Mouse (Mus musculus) embryonic facial prominence, embryonic 14.5 days (tissue): Measurements from ENCODE around the gene Flnb. TPM values are rescaled to one million over a fixed set of nuclear protein-coding genes. Genes with fewer than 3 reads are reported as not detected.
A peak's percentile ranks its signal among the peaks of the same experiment; 100 is the strongest.

Source experiments
- ATAC-seq: fragments of 200-750 bp; cut with Nextera tagmentation; 2 replicates; pipeline ENCODE4 v1.8.0; 2017; ENCODE audit warnings: low read depth, moderate number of reproducible peaks, moderate TSS enrichment
- DNase-seq: peaks from one replicate; pipeline ENCODE4 v3.0.0-alpha.2; 2015; ENCODE audit warnings: low spot score
- H3K27ac ChIP-seq: fragments of 300-500 bp; sonication (generic); replicated peaks from 2 replicates; pipeline ENCODE4 v1.5.1; 2014; ENCODE audit warnings: low read depth, mild to moderate bottlenecking, low read length, moderate library complexity
- H3K27me3 ChIP-seq: fragments of 300-500 bp; sonication (generic); replicated peaks from 2 replicates; pipeline ENCODE4 v1.6.1; 2014; ENCODE audit warnings: low read length; ENCODE audit not compliant: control insufficient read depth, insufficient read depth
- H3K36me3 ChIP-seq: fragments of 300-500 bp; sonication (generic); 2 replicates; pipeline ENCODE4 v1.6.1; 2014; ENCODE audit warnings: low read length, mixed read lengths; ENCODE audit not compliant: control insufficient read depth, insufficient read depth
- H3K4me1 ChIP-seq: fragments of 300-500 bp; sonication (generic); 2 replicates; pipeline ENCODE4 v1.6.1; 2014; ENCODE audit warnings: antibody characterized with exemption, low read length; ENCODE audit not compliant: control insufficient read depth, insufficient read depth
- H3K4me2 ChIP-seq: fragments of 300-500 bp; sonication (generic); 2 replicates; pipeline ENCODE4 v1.6.1; 2014; ENCODE audit warnings: low read depth, mild to moderate bottlenecking, low read length, moderate library complexity, mixed read lengths
- H3K4me3 ChIP-seq: fragments of 300-500 bp; sonication (generic); 2 replicates; pipeline ENCODE4 v1.5.1; 2014; ENCODE audit warnings: low read depth, mild to moderate bottlenecking, low read length
- H3K9ac ChIP-seq: fragments of 300-500 bp; sonication (generic); 2 replicates; pipeline ENCODE4 v1.6.1; 2014; ENCODE audit warnings: low read depth, mild to moderate bottlenecking, low read length, moderate library complexity, mixed read lengths
- H3K9me3 ChIP-seq: fragments of 300-500 bp; sonication (generic); 2 replicates; pipeline ENCODE4 v1.6.1; 2016; ENCODE audit warnings: low read length; ENCODE audit not compliant: control insufficient read depth
- WGBS: fragments of 180-500 bp; shearing (Covaris S2); extraction: QIAGEN DNeasy Blood & Tissue Kit; methylation state at CpG from one replicate; pipeline ENCODE4 v1.1.7; 2014; 5-methylcytosine and 5-hydroxymethylcytosine counted together
- polyA plus RNA-seq: library from polyadenylated mRNA; unstranded; fragments of >200 nt; fragmentation: Nextera tagmentation; extraction: Ambion mirVana; gene quantifications from 2 replicates; pipeline ENCODE4 v1.2.1, GENCODE M21; 2014

Flnb gene
- polyA plus RNA-seq, 1 experiment from 2014 or later, result 26.7 TPM

DNA sequence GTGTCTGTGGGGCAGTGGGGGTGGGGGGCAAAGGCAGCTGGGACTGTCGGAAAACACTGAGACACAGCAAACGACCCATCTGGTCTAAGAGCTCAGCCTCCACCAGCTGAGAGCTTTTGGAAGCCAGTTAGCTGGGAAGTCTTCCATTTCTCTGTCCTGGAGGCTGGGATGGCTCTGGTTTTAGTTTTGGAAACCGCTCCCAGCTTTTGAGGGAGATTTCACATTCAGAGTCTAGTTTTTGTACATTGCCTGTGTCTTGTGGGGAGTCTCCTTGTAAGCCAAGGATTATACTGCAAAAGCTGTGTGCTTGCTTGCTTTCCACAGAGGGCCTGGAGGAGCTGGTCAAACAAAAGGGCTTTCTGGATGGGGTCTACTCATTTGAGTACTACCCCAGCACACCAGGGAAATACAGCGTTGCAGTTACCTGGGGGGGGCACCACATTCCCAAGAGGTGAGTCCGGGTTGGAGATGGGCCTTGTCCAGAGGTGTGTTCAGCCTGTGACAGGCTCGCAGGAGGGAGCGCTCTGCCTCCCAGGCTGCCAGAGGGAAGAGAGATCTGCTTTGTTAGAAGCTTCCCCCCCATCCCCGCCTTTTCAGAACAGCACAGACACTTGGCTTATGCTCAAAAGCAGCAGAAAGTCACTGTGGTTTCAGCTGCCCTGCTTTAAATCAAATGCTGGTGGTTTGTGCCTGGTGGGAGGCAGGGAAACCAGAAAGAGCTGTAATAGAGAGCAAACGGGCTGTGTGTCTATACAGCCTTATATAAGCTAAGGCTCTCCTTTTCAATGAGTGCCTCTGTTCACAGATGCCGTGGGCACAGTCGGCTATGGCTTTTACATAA is 71.3 kb downstream of the Flnb start:
- Histone ChIP-seq H3K9me3 (no peaks in the 10 kb centered on the region), H3K36me3 (peaks cover 78% of the 10 kb centered on the region), H3K27ac (peak overlapping the region; percentile 94), H3K9ac (peak overlapping the region; percentile 47), H3K4me1 (peaks cover 29% of the 10 kb centered on the region), H3K4me3 (no peak overlapping the region), H3K27me3 (no peaks in the 10 kb centered on the region), H3K4me2 (peak overlapping the region; percentile 25)
- ATAC-seq (peak; percentile 85), DNase-seq (peak; percentile 94)
- WGBS, result 31% methylated on average over 9 of the region's 11 CpGs

- WGBS, result 67% methylated on average over 9 of the region's 9 CpGs
- Histone ChIP-seq H3K27ac (peak overlapping the region; percentile 94), H3K4me1 (peaks cover 29% of the 10 kb centered on the region), H3K4me2 (peak overlapping the region; percentile 25; the same call in 1 of the 2 replicates), H3K9ac (no peak overlapping the region), H3K36me3 (peaks cover 78% of the 10 kb centered on the region), H3K9me3 (no peaks in the 10 kb centered on the region), H3K27me3 (no peaks in the 10 kb centered on the region), H3K4me3 (no peak overlapping the region)
- ATAC-seq, result 0 out of 2 replicates have a peak, but pooled peaks have one; percentile 22
- no peak for DNase-seq
Measured at GRCm38 (mm10) chr14:7889834-7890233, 72.1 kb downstream of the Flnb start.

- Histone ChIP-seq H3K27me3 (no peaks in the 10 kb centered on the region), H3K4me3 (no peak overlapping the region), H3K36me3 (peaks cover 74% of the 10 kb centered on the region), H3K4me1 (peaks cover 34% of the 10 kb centered on the region), H3K27ac (no peak overlapping the region), H3K9me3 (no peaks in the 10 kb centered on the region), H3K4me2 (no peak overlapping the region), H3K9ac (no peak overlapping the region)
- ATAC-seq (no peak), DNase-seq (no peak)
Measured at GRCm38 (mm10) chr14:7891401-7891800, 73.6 kb downstream of the Flnb start.

DNA sequence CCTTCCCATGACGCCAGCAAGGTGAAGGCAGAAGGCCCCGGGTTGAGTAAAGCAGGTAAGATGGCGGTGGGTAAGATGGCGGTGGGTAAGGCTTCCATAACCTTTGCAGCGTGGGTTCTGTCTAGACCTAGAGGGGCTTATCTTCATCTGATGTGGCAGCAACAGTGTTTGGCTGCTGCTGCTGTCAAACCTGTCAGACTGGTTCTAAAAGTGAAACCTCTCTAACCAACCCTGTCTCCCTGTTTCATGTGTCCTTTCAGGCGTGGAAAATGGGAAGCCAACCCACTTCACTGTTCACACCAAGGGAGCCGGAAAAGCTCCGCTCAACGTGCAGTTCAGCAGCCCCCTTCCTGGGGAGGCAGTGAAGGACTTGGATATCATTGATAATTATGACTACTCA is 78.4 kb downstream of the Flnb start:
- Histone ChIP-seq H3K27ac (peak overlapping the region; percentile 55; the same call in 1 of the 2 replicates), H3K9me3 (no peaks in the 10 kb centered on the region), H3K4me2 (no peak overlapping the region), H3K9ac (no peak overlapping the region), H3K4me3 (no peak overlapping the region), H3K27me3 (no peaks in the 10 kb centered on the region), H3K4me1 (peaks cover 23% of the 10 kb centered on the region), H3K36me3 (peaks cover 74% of the 10 kb centered on the region)
- DNase-seq (peak; percentile 75), ATAC-seq (peak; percentile 84)
- 74% methylated on average over 9 of the region's 9 CpGs for WGBS

DNA sequence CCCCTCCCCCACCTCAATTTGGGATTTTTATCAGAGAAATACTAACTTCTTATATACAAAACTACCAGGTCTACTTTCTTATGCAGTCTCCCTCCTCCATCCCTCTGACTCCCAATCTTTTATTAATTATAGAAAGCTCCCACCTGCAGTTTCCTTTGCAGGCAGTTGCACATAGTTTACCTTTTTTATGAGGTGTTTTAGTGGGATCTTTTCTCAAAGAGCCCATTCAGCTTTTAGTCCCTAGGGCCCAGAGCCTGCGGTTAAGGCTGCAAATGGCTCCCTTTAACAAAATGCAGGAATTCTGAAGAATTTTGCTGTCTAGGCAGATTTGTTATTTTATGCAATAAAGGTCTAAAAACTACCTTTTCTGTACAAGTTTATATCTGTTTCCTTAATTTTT is 78.9 kb downstream of the Flnb start:
- peak overlapping the region; percentile 55 for H3K27ac ChIP-seq
- H3K4me3 ChIP-seq, result no peak overlapping the region
- 64% methylated on average over 1 of the region's 1 CpGs for whole genome bisulfite sequencing
- no peaks in the 10 kb centered on the region for H3K9me3 ChIP-seq
- peaks cover 69% of the 10 kb centered on the region for H3K36me3 ChIP-seq
- H3K4me1 ChIP-seq, result peaks cover 29% of the 10 kb centered on the region
- ATAC-seq (no peak), DNase-seq (no peak)
- no peak overlapping the region for H3K9ac ChIP-seq
- no peak overlapping the region for H3K4me2 ChIP-seq
- H3K27me3 ChIP-seq, result no peaks in the 10 kb centered on the region

DNA sequence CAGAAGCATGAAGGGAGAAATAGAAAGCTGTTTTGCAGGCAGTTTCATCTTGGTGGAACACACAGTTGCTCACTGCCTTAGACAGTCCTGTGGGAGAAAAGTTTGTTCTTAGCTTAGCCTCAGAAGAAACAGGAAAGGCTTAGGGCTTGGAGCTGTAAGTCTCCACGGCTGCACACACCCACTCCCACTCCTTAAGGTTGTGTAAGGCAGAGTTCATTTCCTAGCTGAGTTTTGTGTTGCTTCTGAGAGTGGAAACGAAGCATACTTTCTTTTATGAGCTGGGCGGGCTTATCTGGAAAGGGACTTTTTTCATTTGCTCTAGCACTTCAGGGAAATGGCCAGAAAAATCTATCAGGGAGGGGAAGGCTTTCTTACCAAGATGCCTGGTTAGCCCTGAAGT is 82.2 kb downstream of the Flnb start:
- Histone ChIP-seq H3K4me3 (no peak overlapping the region), H3K27me3 (no peaks in the 10 kb centered on the region), H3K4me1 (peaks cover 32% of the 10 kb centered on the region), H3K4me2 (peak overlapping the region; percentile 11; the same call in 1 of the 2 replicates), H3K36me3 (peaks cover 56% of the 10 kb centered on the region), H3K9ac (no peak overlapping the region), H3K27ac (peak overlapping the region; percentile 72), H3K9me3 (no peaks in the 10 kb centered on the region)
- no peak for ATAC-seq
- WGBS, result 55% methylated on average over 3 of the region's 3 CpGs
- no peak for DNase-seq

DNA sequence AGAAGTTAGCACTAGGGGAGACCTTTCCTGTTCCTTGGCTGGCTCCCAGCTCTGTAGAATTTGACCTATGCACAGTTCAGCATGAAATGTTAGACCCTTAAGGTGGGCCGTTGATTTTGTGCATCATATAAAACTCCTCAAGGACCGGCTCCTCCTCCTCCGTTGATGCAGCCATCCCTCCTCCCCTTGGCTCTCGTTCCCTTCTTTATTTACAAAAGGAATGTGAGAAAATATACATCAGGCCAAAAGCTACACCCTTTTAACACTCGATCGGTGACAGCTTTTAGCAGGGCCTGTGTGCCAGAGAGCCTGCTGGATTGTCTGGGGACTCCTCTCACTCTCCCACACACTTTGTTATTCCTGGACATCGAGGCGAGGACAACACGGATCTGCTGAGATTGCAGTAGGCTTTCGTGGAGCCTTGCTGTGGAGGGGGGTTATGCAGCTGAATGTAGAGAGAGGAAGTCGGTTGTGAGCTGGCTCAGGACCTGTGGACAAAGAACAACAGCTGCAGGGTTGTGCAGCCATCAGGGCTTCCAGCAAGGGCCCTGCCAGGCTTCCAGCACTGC is 82.8 kb downstream of the Flnb start:
- DNase-seq (peak; percentile 85), ATAC-seq (peak; percentile 66)
- Histone ChIP-seq H3K27me3 (no peaks in the 10 kb centered on the region), H3K4me3 (no peak overlapping the region), H3K36me3 (peaks cover 58% of the 10 kb centered on the region), H3K9me3 (no peaks in the 10 kb centered on the region), H3K4me1 (peaks cover 32% of the 10 kb centered on the region), H3K4me2 (peak overlapping the region; percentile 11; the same call in 1 of the 2 replicates), H3K9ac (no peak overlapping the region), H3K27ac (peak overlapping the region; percentile 72)
- 37% methylated on average over 11 of the region's 11 CpGs for WGBS

GRCm38 (mm10) chr14:7901484-7902240 is 83.9 kb downstream of the Flnb start:
- Histone ChIP-seq H3K27me3 (no peaks in the 10 kb centered on the region), H3K4me3 (no peak overlapping the region), H3K9ac (no peak overlapping the region), H3K4me1 (peaks cover 25% of the 10 kb centered on the region), H3K27ac (peak overlapping the region; percentile 72; the same call in 1 of the 2 replicates), H3K9me3 (no peaks in the 10 kb centered on the region), H3K36me3 (peaks cover 61% of the 10 kb centered on the region), H3K4me2 (no peak overlapping the region)
- ATAC-seq, result no peak
- no peak for DNase-seq
- WGBS, result 73% methylated on average over 12 of the region's 12 CpGs
